8 mouse cellular contexts compared by ENCODE assay signal in the genomic region with DNA sequence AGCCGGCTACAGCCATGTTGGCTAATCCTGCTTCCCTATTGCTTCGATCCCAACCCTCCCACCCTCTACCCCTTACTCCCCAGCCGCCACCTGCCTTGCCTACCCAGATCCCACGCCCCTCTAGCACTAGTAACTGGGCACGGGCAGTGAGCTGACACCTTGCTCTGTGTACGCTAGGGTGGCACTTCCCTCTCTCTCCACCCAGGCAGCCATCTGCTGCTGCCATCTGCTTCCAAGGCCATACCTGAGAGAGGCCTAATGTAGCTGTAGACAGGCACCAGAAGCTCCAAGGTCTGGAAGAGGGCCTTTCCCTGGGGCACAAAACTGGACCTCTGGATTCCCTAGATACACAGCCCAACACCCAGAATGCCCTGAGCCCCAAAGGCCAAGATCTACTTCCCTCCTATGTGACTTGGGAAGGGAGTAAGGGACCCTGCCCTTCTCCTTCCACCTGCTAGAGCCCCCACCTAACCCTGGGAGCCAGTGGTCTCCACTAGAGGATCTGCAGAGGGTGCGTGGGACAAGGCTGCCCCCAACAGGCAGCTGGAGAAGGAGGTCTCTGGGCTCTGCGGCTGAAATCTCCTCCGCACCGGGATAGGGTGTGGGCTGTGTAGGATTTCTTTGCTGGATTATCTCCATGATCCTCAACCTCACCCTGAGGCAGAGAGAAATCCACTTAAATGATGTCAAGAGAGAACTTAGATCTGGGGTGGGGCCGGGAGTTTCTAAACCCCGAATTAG.
DNase-seq lines count a peak whose midpoint lies in the region; ATAC-seq lines count a peak whose summit lies in the region.

No protein-coding gene starts in this region.

- H3K27me3 ChIP-seq in midbrain, embryonic 10.5 days (ENCODE audit: low read depth, poor library complexity, severe bottlenecking) = peaks cover 27% of the 10 kb centered on the region
- no peaks in the 10 kb centered on the region for H3K27me3 ChIP-seq in midbrain, embryonic 11.5 days (ENCODE audit: control insufficient read depth, insufficient read depth, low read length)
- H3K27me3 ChIP-seq in embryonic facial prominence, embryonic 12.5 days = peaks cover 8% of the 10 kb centered on the region; the same call in 1 of the 2 replicates
- no peaks in the 10 kb centered on the region for H3K27me3 ChIP-seq in intestine, embryonic 15.5 days (replicated peaks)
- no peaks in the 10 kb centered on the region for H3K27me3 ChIP-seq in neural tube, embryonic 11.5 days (ENCODE audit: control insufficient read depth, insufficient read depth, low read length)

- H3K4me2 ChIP-seq in midbrain, embryonic 11.5 days = no peak overlapping the region
- H3K4me2 ChIP-seq in embryonic facial prominence, embryonic 12.5 days (replicated peaks) = no peak overlapping the region
- H3K4me2 ChIP-seq in intestine, embryonic 15.5 days (replicated peaks) = no peak overlapping the region
- H3K4me2 ChIP-seq in neural tube, embryonic 11.5 days (ENCODE audit: low read depth) = no peak overlapping the region

- WGBS in midbrain, embryonic 10.5 days = 47% methylated on average over 12 of the region's 12 CpGs
- 55% methylated on average over 12 of the region's 12 CpGs for WGBS in midbrain, embryonic 11.5 days
- 54% methylated on average over 12 of the region's 12 CpGs for WGBS in embryonic facial prominence, embryonic 12.5 days
- 48% methylated on average over 12 of the region's 12 CpGs for WGBS in intestine, embryonic 15.5 days
- 49% methylated on average over 12 of the region's 12 CpGs for WGBS in neural tube, embryonic 11.5 days

- H3K36me3 ChIP-seq in midbrain, embryonic 10.5 days = no peaks in the 10 kb centered on the region
- H3K36me3 ChIP-seq in midbrain, embryonic 11.5 days (ENCODE audit: control insufficient read depth, insufficient read depth, low read length) = no peaks in the 10 kb centered on the region
- H3K36me3 ChIP-seq in embryonic facial prominence, embryonic 12.5 days = no peaks in the 10 kb centered on the region
- H3K36me3 ChIP-seq in intestine, embryonic 15.5 days = no peaks in the 10 kb centered on the region
- H3K36me3 ChIP-seq in neural tube, embryonic 11.5 days (ENCODE audit: control insufficient read depth, insufficient read depth, low read length) = no peaks in the 10 kb centered on the region

- H3K4me3 ChIP-seq in midbrain, embryonic 10.5 days = no peak overlapping the region
- H3K4me3 ChIP-seq in midbrain, embryonic 11.5 days (ENCODE audit: low read depth, low read length) = no peak overlapping the region
- no peak overlapping the region for H3K4me3 ChIP-seq in embryonic facial prominence, embryonic 12.5 days
- H3K4me3 ChIP-seq in intestine, embryonic 15.5 days (replicated peaks) = no peak overlapping the region
- H3K4me3 ChIP-seq in neural tube, embryonic 11.5 days (ENCODE audit: low read depth, low read length) = no peak overlapping the region

- no peak for ATAC-seq in midbrain, embryonic 11.5 days (ENCODE audit: low FRiP score)
- ATAC-seq in embryonic facial prominence, embryonic 12.5 days (ENCODE audit: insufficient number of reproducible peaks, insufficient read depth, low FRiP score, low TSS enrichment) = no peak
- ATAC-seq in intestine, embryonic 15.5 days = 0 out of 2 replicates have a peak, but pooled peaks have one; percentile 55
- ATAC-seq in neural tube, embryonic 11.5 days (ENCODE audit: insufficient read depth, low FRiP score, low TSS enrichment) = no peak

- DNase-seq in adrenal gland, adult (ENCODE audit: inconsistent age in 2 of 2, low spot score in 1 of 2) = peak; percentile 6 to 21
- no peak for DNase-seq in adrenal gland, adult 2 months
- peak; percentile 43 for DNase-seq in midbrain, embryonic 10.5 days (ENCODE audit: low spot score)
- DNase-seq in midbrain, embryonic 11.5 days (ENCODE audit: low spot score, missing footprints) = no peak
- DNase-seq in neural tube, embryonic 11.5 days (ENCODE audit: low spot score) = peak; percentile 58
- DNase-seq in spleen, postnatal 14 days (ENCODE audit: low spot score in 2 of 2) = no peak

- no peak overlapping the region for H3K9ac ChIP-seq in midbrain, embryonic 11.5 days (ENCODE audit: low read length)
- H3K9ac ChIP-seq in embryonic facial prominence, embryonic 12.5 days = no peak overlapping the region
- no peak overlapping the region for H3K9ac ChIP-seq in intestine, embryonic 15.5 days
- H3K9ac ChIP-seq in neural tube, embryonic 11.5 days (ENCODE audit: low read length) = no peak overlapping the region

- H3K4me1 ChIP-seq in midbrain, embryonic 10.5 days = peaks cover 3% of the 10 kb centered on the region; the same call in 1 of the 2 replicates
- no peaks in the 10 kb centered on the region for H3K4me1 ChIP-seq in midbrain, embryonic 11.5 days (ENCODE audit: control insufficient read depth, insufficient read depth, low read length)
- H3K4me1 ChIP-seq in embryonic facial prominence, embryonic 12.5 days = peaks cover 9% of the 10 kb centered on the region; the same call in 1 of the 2 replicates
- peaks cover 12% of the 10 kb centered on the region for H3K4me1 ChIP-seq in intestine, embryonic 15.5 days (replicated peaks)
- H3K4me1 ChIP-seq in neural tube, embryonic 11.5 days (ENCODE audit: control insufficient read depth, insufficient read depth, low read length) = no peaks in the 10 kb centered on the region

- H3K9me3 ChIP-seq in midbrain, embryonic 10.5 days (replicated peaks) = no peaks in the 10 kb centered on the region
- no peaks in the 10 kb centered on the region for H3K9me3 ChIP-seq in midbrain, embryonic 11.5 days (ENCODE audit: control insufficient read depth, low read length)
- no peaks in the 10 kb centered on the region for H3K9me3 ChIP-seq in embryonic facial prominence, embryonic 12.5 days
- H3K9me3 ChIP-seq in intestine, embryonic 15.5 days = no peaks in the 10 kb centered on the region
- no peaks in the 10 kb centered on the region for H3K9me3 ChIP-seq in neural tube, embryonic 11.5 days (ENCODE audit: control insufficient read depth, low read length)

- H3K27ac ChIP-seq in midbrain, embryonic 10.5 days (replicated peaks) = no peak overlapping the region
- no peak overlapping the region for H3K27ac ChIP-seq in midbrain, embryonic 11.5 days (ENCODE audit: low read depth, low read length)
- 0 out of 2 replicates have a peak overlapping the region, but pooled peaks have one; percentile 51 for H3K27ac ChIP-seq in embryonic facial prominence, embryonic 12.5 days
- H3K27ac ChIP-seq in intestine, embryonic 15.5 days = no peak overlapping the region
- H3K27ac ChIP-seq in neural tube, embryonic 11.5 days (ENCODE audit: low read depth, low read length) = no peak overlapping the region

Comparison
In these comparisons a context has a peak if more than half of its experiments do, and no peak if none do; other contexts are left out.
1. DNase-seq: peak in adrenal gland, adult (2 of 2), midbrain, embryonic 10.5 days (single experiment) and neural tube, embryonic 11.5 days (single experiment); none in adrenal gland, adult 2 months (single experiment), midbrain, embryonic 11.5 days (single experiment) and spleen, postnatal 14 days (0 of 2).